Mouse (Mus musculus) embryonic facial prominence, embryonic 11.5 days (tissue): ENCODE measurements at regions not wholly inside any gene's neighbourhood (a gene's known extent, or its start where the extent isn't known, plus 50 kb on each side); places are given as distances from the start of the nearest gene placed in this dataset.

Source experiments
- ATAC-seq: fragments of 200-750 bp; cut with Nextera tagmentation; replicated peaks from 2 replicates; pipeline ENCODE4 v1.8.0; 2017; ENCODE audit warnings: low read depth; ENCODE audit not compliant: insufficient number of reproducible peaks, low FRiP score, low TSS enrichment
- DNase-seq: peaks from one replicate; pipeline ENCODE4 v3.0.0-alpha.2; 2015; ENCODE audit warnings: low spot score
- H3K27ac ChIP-seq: fragments of 300-500 bp; sonication (generic); replicated peaks from 2 replicates; pipeline ENCODE4 v1.5.1; 2014; ENCODE audit warnings: mild to moderate bottlenecking, low read depth, low read length, control low read depth
- H3K27me3 ChIP-seq: fragments of 300-500 bp; sonication (generic); 2 replicates; pipeline ENCODE4 v1.6.1; 2014; ENCODE audit warnings: mild to moderate bottlenecking, low read length, moderate library complexity, mixed read lengths; ENCODE audit not compliant: control insufficient read depth, insufficient read depth
- H3K36me3 ChIP-seq: fragments of 300-500 bp; sonication (generic); replicated peaks from 2 replicates; pipeline ENCODE4 v1.6.1; 2014; ENCODE audit warnings: low read depth, mild to moderate bottlenecking, low read length, moderate library complexity, mixed read lengths; ENCODE audit not compliant: control insufficient read depth, insufficient read depth
- H3K4me1 ChIP-seq: fragments of 300-500 bp; sonication (generic); 2 replicates; pipeline ENCODE4 v1.6.1; 2014; ENCODE audit warnings: low read length, mixed read lengths; ENCODE audit not compliant: control insufficient read depth, insufficient read depth
- H3K4me2 ChIP-seq: fragments of 300-500 bp; sonication (generic); 2 replicates; pipeline ENCODE4 v1.6.1; 2014; ENCODE audit warnings: low read depth, mild to moderate bottlenecking, control low read depth, low read length, moderate library complexity
- H3K4me3 ChIP-seq: fragments of 300-500 bp; sonication (generic); 2 replicates; pipeline ENCODE4 v1.5.1; 2014; ENCODE audit warnings: low read depth, low read length, control low read depth
- H3K9ac ChIP-seq: fragments of 300-500 bp; sonication (generic); replicated peaks from 2 replicates; pipeline ENCODE4 v1.6.1; 2014; ENCODE audit warnings: mild to moderate bottlenecking, control low read depth, low read length
- H3K9me3 ChIP-seq: fragments of 300-500 bp; sonication (generic); replicated peaks from 2 replicates; pipeline ENCODE4 v1.6.1; 2016; ENCODE audit warnings: mild to moderate bottlenecking, low read length, inconsistent platforms, mixed read lengths; ENCODE audit not compliant: control insufficient read depth
- WGBS: fragments of 180-500 bp; shearing (Covaris S2); extraction: QIAGEN DNeasy Blood & Tissue Kit; methylation state at CpG from one replicate; pipeline ENCODE4 v1.1.7; 2014; 5-methylcytosine and 5-hydroxymethylcytosine counted together

DNA sequence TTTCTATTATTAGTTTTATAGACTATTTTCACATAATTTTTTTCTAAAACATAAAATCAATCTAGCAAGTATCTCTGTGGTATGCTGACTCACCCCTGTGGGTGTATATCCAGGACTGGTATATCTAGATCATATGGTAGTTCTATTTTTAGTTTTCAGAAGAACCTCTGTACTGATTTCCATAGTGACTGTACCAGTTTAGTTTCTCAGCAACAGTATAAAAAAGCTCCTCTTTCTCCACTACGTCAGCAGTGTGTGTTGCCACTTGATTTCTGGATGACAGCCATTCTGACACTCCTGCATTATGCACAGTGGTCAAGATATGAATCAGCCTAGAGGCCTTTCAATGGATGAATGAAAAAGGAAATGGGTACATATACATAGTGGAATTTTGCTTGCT lies 2338.6 kb downstream of the A830018L16Rik start:
- H3K27me3 ChIP-seq = no peaks in the 10 kb centered on the region
- ATAC-seq = no peak
- 70% methylated on average over 1 of the region's 1 CpGs for WGBS

DNA sequence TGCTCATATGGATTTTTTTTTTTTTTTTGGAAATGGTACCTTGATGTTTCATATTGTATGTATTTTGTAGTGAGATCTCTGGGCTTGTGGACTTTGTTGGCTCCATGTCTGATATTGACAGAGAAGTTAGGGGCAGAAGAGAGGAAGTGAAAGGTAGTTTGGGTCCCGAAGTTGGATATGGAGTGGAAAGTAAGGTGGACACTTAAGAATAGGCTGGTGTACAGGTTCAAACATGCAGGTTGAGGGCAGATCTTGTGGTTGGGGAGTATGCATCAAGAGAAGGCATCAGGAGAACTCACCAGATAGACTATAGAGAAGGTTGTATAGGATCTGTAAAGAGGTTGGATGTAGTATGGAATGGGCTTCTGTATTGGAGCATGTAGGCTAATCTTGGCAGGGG lies 2337.5 kb downstream of the A830018L16Rik start:
- Histone ChIP-seq H3K27me3 (no peaks in the 10 kb centered on the region), H3K27ac (no peak overlapping the region), H3K36me3 (no peaks in the 10 kb centered on the region), H3K9me3 (no peaks in the 10 kb centered on the region), H3K9ac (no peak overlapping the region), H3K4me3 (no peak overlapping the region), H3K4me2 (no peak overlapping the region), H3K4me1 (no peaks in the 10 kb centered on the region)
- ATAC-seq (no peak), DNase-seq (no peak)
- WGBS = 80% methylated on average over 1 of the region's 1 CpGs

More for the DNA sequence above, 2338.6 kb downstream of the A830018L16Rik start:
- Histone ChIP-seq H3K4me3 (no peak overlapping the region), H3K27ac (no peak overlapping the region), H3K36me3 (no peaks in the 10 kb centered on the region), H3K9ac (no peak overlapping the region), H3K4me2 (no peak overlapping the region), H3K4me1 (no peaks in the 10 kb centered on the region), H3K9me3 (no peaks in the 10 kb centered on the region)
- no peak for DNase-seq
